Mouse (Mus musculus): ENCODE data around the gene Olfr101. TPM values are rescaled to one million over a fixed set of nuclear protein-coding genes. Genes with fewer than 3 reads are reported as not detected.

Gene Olfr101
- polyA plus RNA-seq (2012; rRNA removed; ENCODE audit: low replicate concordance): not detected in 2 replicates

GRCm38 (mm10) chr17:37304213-37304612 is at the start of gene Olfr101:
Gene Olfr101, minus strand, starts transcription at chr17:37304313.

GRCm38 (mm10) chr17:37339598-37339997 is 35.5 kb upstream of the Olfr101 start, which contains the start of gene Olfr103:
Gene Olfr103, minus strand, starts transcription at chr17:37339698.

GRCm38 (mm10) chr17:37316954-37317353 is 12.8 kb upstream of the Olfr101 start, which contains the start of gene Olfr102:
Gene Olfr102, minus strand, starts transcription at chr17:37317054.

GRCm38 (mm10) chr17:37283360-37283759 is 20.8 kb downstream of the Olfr101 start, which contains the start of gene Olfr99:
Gene Olfr99, minus strand, starts transcription at chr17:37283460.

GRCm38 (mm10) chr17:37270058-37270701 is 33.9 kb downstream of the Olfr101 start, which contains the start of gene H2-M3:
Gene H2-M3, plus strand, starts transcription at chr17:37270220.

GRCm38 (mm10) chr17:37263626-37264025 is 40.5 kb downstream of the Olfr101 start, which contains the start of gene Olfr98:
Gene Olfr98, minus strand, starts transcription at chr17:37263749.

Other genes starting within 250 kb of the Olfr101 start
- gene Olfr90, start 215.8 kb downstream of the Olfr101 start, polyA plus RNA-seq (2012; rRNA removed; ENCODE audit: low replicate concordance): not detected in 2 replicates
- gene Olfr91, start 206.0 kb downstream of the Olfr101 start, polyA plus RNA-seq (2012; rRNA removed; ENCODE audit: low replicate concordance): not detected in 2 replicates
- not detected in 2 replicates for gene Olfr92, start 184.2 kb downstream of the Olfr101 start, polyA plus RNA-seq (2012; rRNA removed; ENCODE audit: low replicate concordance)
- not detected in 2 replicates for gene Olfr93, start 142.8 kb downstream of the Olfr101 start, polyA plus RNA-seq (2012; rRNA removed; ENCODE audit: low replicate concordance)
- gene Ubd, start 110.4 kb downstream of the Olfr101 start, polyA plus RNA-seq (2012; rRNA removed; ENCODE audit: low replicate concordance): 0.11 TPM in 1 of 2 replicates, not detected in the other
- gene Olfr94, start 103.3 kb downstream of the Olfr101 start, polyA plus RNA-seq (2012; rRNA removed; ENCODE audit: low replicate concordance): not detected in 2 replicates
- not detected in 2 replicates for gene Olfr95, start 91.2 kb downstream of the Olfr101 start, polyA plus RNA-seq (2012; rRNA removed; ENCODE audit: low replicate concordance)
- not detected in 2 replicates for gene Olfr96, start 84.2 kb downstream of the Olfr101 start, polyA plus RNA-seq (2012; rRNA removed; ENCODE audit: low replicate concordance)
- gene Olfr97, start 67.0 kb downstream of the Olfr101 start, polyA plus RNA-seq (2012; rRNA removed; ENCODE audit: low replicate concordance): not detected in 2 replicates
- not detected in 2 replicates for gene Olfr98, start 40.6 kb downstream of the Olfr101 start, polyA plus RNA-seq (2012; rRNA removed; ENCODE audit: low replicate concordance)
- 2.7 and 3.5 TPM in 2 replicates for gene H2-M3, start 34.1 kb downstream of the Olfr101 start, polyA plus RNA-seq (2012; rRNA removed; ENCODE audit: low replicate concordance)
- gene Olfr99, start 20.9 kb downstream of the Olfr101 start, polyA plus RNA-seq (2012; rRNA removed; ENCODE audit: low replicate concordance): not detected in 2 replicates
- gene Olfr102, start 12.7 kb upstream of the Olfr101 start, polyA plus RNA-seq (2012; rRNA removed; ENCODE audit: low replicate concordance): not detected in 2 replicates
- not detected in 2 replicates for gene Olfr103, start 35.4 kb upstream of the Olfr101 start, polyA plus RNA-seq (2012; rRNA removed; ENCODE audit: low replicate concordance)
- gene Olfr104-ps, start 55.3 kb upstream of the Olfr101 start, polyA plus RNA-seq (2012; rRNA removed; ENCODE audit: low replicate concordance): not detected in 2 replicates
- gene Olfr105-ps, start 74.7 kb upstream of the Olfr101 start, polyA plus RNA-seq (2012; rRNA removed; ENCODE audit: low replicate concordance): not detected in 2 replicates
- not detected in 2 replicates for gene Olfr106-ps, start 86.1 kb upstream of the Olfr101 start, polyA plus RNA-seq (2012; rRNA removed; ENCODE audit: low replicate concordance)
- gene Olfr107, start 94.9 kb upstream of the Olfr101 start, polyA plus RNA-seq (2012; rRNA removed; ENCODE audit: low replicate concordance): not detected in 2 replicates
- not detected in 2 replicates for gene Olfr108, start 141.2 kb upstream of the Olfr101 start, polyA plus RNA-seq (2012; rRNA removed; ENCODE audit: low replicate concordance)
- gene Olfr109, start 154.6 kb upstream of the Olfr101 start, polyA plus RNA-seq (2012; rRNA removed; ENCODE audit: low replicate concordance): not detected in 2 replicates
- gene H2-M2, start 179.2 kb upstream of the Olfr101 start, polyA plus RNA-seq (2012; rRNA removed; ENCODE audit: low replicate concordance): 0.08 TPM in 1 of 2 replicates, not detected in the other
- gene Olfr110, start 188.2 kb upstream of the Olfr101 start, polyA plus RNA-seq (2012; rRNA removed; ENCODE audit: low replicate concordance): not detected in 2 replicates
- gene Olfr111, start 203.7 kb upstream of the Olfr101 start, polyA plus RNA-seq (2012; rRNA removed; ENCODE audit: low replicate concordance): not detected in 2 replicates